Mouse (Mus musculus): Measurements from ENCODE around the gene Tmtc4.

- TF ChIP-seq CTCF (IDR thresholded peaks at IDR 0.05; ENCODE audit: control insufficient read depth, insufficient read depth, insufficient read length) (no peak), USF1 (IDR thresholded peaks at IDR 0.05; ENCODE audit: low read depth) (no peak), MYOG (IDR thresholded peaks at IDR 0.05; ENCODE audit: control insufficient read depth, extremely low read depth, insufficient read length) (no peak), MYOD1 (IDR thresholded peaks at IDR 0.05; ENCODE audit: control insufficient read depth, insufficient read length, low read depth) (no peak), MAX (IDR thresholded peaks at IDR 0.05) (no peak), CEBPB (IDR thresholded peaks at IDR 0.05; ENCODE audit: low read depth) (no peak), FOSL1 (IDR thresholded peaks at IDR 0.05; ENCODE audit: insufficient read depth, low read length, poor library complexity, severe bottlenecking) (no peak)
Observed at GRCm38 (mm10) chr14:122997465-122997864, 13.6 kb upstream of the Tmtc4 start.

All from C2C12 (cell line).